11 mouse cellular contexts compared by ENCODE assay signal in the genomic region with DNA sequence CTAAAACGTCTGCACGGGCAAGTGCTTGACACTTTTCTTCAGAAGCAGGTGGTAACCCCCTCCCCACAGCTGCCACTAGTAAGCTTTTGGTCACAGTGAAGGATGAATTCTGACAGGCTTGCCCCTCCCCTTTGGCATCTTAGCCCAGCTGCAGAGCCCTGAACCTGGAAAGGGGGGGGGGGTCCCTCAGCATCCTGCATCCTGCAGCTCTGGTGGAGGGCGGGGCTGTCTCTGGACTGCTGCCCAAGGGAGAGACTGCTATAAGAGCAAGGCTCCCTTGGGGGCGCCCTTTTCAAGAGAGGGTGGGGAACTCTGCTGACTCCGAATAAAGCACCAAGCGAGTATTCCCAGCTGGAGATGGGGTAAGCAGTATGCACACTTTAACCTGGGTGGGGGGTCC.
DNase-seq lines count a peak whose midpoint lies in the region; ATAC-seq and TF ChIP-seq lines count a peak whose summit lies in the region.
"Had no signal": no experiment of that assay in that cellular context is flagged by ENCODE, and none has a peak within 500 bp of the region (broad histone marks: within the 10 kb centered on the region; RNA-seq: fewer than 3 reads in every experiment).

No protein-coding gene starts in this region.

- no peak overlapping the region for H3K4me3 ChIP-seq in kidney, postnatal 0 days (replicated peaks; ENCODE audit: low read depth, low read length)
- peak overlapping the region; percentile 62; the same call in 1 of the 2 replicates for H3K4me3 ChIP-seq in hindbrain, embryonic 12.5 days
- H3K4me3 ChIP-seq in neural tube, embryonic 11.5 days (ENCODE audit: low read depth, low read length): no peak overlapping the region
- H3K4me3 ChIP-seq: megakaryocyte, embryonic 14.5 days had no signal

- H3K27ac ChIP-seq in kidney, postnatal 0 days: no peak overlapping the region
- no peak overlapping the region for H3K27ac ChIP-seq in hindbrain, embryonic 12.5 days
- H3K27ac ChIP-seq in neural tube, embryonic 11.5 days (ENCODE audit: low read depth, low read length): no peak overlapping the region
- H3K27ac ChIP-seq: embryonic facial prominence, embryonic 15.5 days had no signal

- H3K4me2 ChIP-seq in kidney, postnatal 0 days (ENCODE audit: low read length): no peak overlapping the region
- peak overlapping the region; percentile 65 for H3K4me2 ChIP-seq in hindbrain, embryonic 12.5 days (replicated peaks)
- no peak overlapping the region for H3K4me2 ChIP-seq in neural tube, embryonic 11.5 days (ENCODE audit: low read depth)

- peaks cover 19% of the 10 kb centered on the region; the same call in 1 of the 2 replicates for H3K27me3 ChIP-seq in kidney, postnatal 0 days (ENCODE audit: insufficient read depth, low read length)
- peaks cover 73% of the 10 kb centered on the region for H3K27me3 ChIP-seq in hindbrain, embryonic 12.5 days
- H3K27me3 ChIP-seq in neural tube, embryonic 11.5 days (ENCODE audit: control insufficient read depth, insufficient read depth, low read length): peaks cover 32% of the 10 kb centered on the region; the same call in 1 of the 2 replicates

- TF ChIP-seq CTCF in kidney, postnatal 0 days (IDR thresholded peaks at IDR 0.05; ENCODE audit: low read depth): peak; percentile 18; the same call in 1 of the 2 replicates

- H3K9ac ChIP-seq in kidney, postnatal 0 days (ENCODE audit: low read depth, low read length): no peak overlapping the region
- no peak overlapping the region for H3K9ac ChIP-seq in hindbrain, embryonic 12.5 days
- no peak overlapping the region for H3K9ac ChIP-seq in neural tube, embryonic 11.5 days (ENCODE audit: low read length)
- H3K9ac ChIP-seq: embryonic facial prominence, embryonic 15.5 days had no signal

- H3K9me3 ChIP-seq in kidney, postnatal 0 days (replicated peaks; ENCODE audit: low read length): no peaks in the 10 kb centered on the region
- no peaks in the 10 kb centered on the region for H3K9me3 ChIP-seq in hindbrain, embryonic 12.5 days (replicated peaks)
- no peaks in the 10 kb centered on the region for H3K9me3 ChIP-seq in neural tube, embryonic 11.5 days (ENCODE audit: control insufficient read depth, low read length)
- H3K9me3 ChIP-seq: embryonic facial prominence, embryonic 15.5 days; megakaryocyte, embryonic 14.5 days had no signal

- no peaks in the 10 kb centered on the region for H3K36me3 ChIP-seq in kidney, postnatal 0 days (ENCODE audit: insufficient read depth, low read length)
- H3K36me3 ChIP-seq in hindbrain, embryonic 12.5 days: no peaks in the 10 kb centered on the region
- no peaks in the 10 kb centered on the region for H3K36me3 ChIP-seq in neural tube, embryonic 11.5 days (ENCODE audit: control insufficient read depth, insufficient read depth, low read length)
- H3K36me3 ChIP-seq: embryonic facial prominence, embryonic 15.5 days had no signal

- H3K4me1 ChIP-seq in kidney, postnatal 0 days (replicated peaks; ENCODE audit: insufficient read depth, low read length): no peaks in the 10 kb centered on the region
- peaks cover 4% of the 10 kb centered on the region; the same call in 1 of the 2 replicates for H3K4me1 ChIP-seq in hindbrain, embryonic 12.5 days
- H3K4me1 ChIP-seq in neural tube, embryonic 11.5 days (ENCODE audit: control insufficient read depth, insufficient read depth, low read length): no peaks in the 10 kb centered on the region
- H3K4me1 ChIP-seq: megakaryocyte, embryonic 14.5 days had no signal

- peak; percentile 43; the same call in 1 of the 2 replicates for ATAC-seq in kidney, postnatal 0 days (replicated peaks; ENCODE audit: low FRiP score, low read depth)
- peak; percentile 30; the same call in 1 of the 2 replicates for ATAC-seq in hindbrain, embryonic 12.5 days (ENCODE audit: low FRiP score)
- ATAC-seq in neural tube, embryonic 11.5 days (ENCODE audit: insufficient read depth, low FRiP score, low TSS enrichment): peak; percentile 20; the same call in 1 of the 2 replicates

- no peak for DNase-seq in kidney, postnatal 0 days (ENCODE audit: low spot score)
- DNase-seq in kidney, postnatal 25 days: no peak
- DNase-seq in embryo, embryonic 10 days (ENCODE audit: low spot score): peak; percentile 4
- DNase-seq in neural tube, embryonic 11.5 days (ENCODE audit: low spot score): peak; percentile 45
- DNase-seq in natural killer cell, adult 2 months (ENCODE audit: low spot score in 2 of 2): no peak
- DNase-seq in thymus, postnatal 36 days: no peak
- DNase-seq in spleen, postnatal 10 days (ENCODE audit: low spot score in 2 of 2): no peak
- DNase-seq: kidney, adult 11 months had no signal

- WGBS in kidney, postnatal 0 days: 37% methylated on average over 6 of the region's 6 CpGs
- WGBS in hindbrain, embryonic 12.5 days: 17% methylated on average over 6 of the region's 6 CpGs
- WGBS in neural tube, embryonic 11.5 days: 17% methylated on average over 5 of the region's 6 CpGs

Comparison
In these comparisons a context has a peak if more than half of its experiments do, and no peak if none do; other contexts are left out.
1. DNase-seq: peak in embryo, embryonic 10 days (single experiment) and neural tube, embryonic 11.5 days (single experiment); none in kidney, postnatal 0 days (single experiment), kidney, postnatal 25 days (0 of 2), natural killer cell, adult 2 months (0 of 2), thymus, postnatal 36 days (0 of 2) and spleen, postnatal 10 days (0 of 2).
2. Peak in every context shown above with its lines, with median percentiles within 50 percentile points of each other: ATAC-seq.